Mouse (Mus musculus): ENCODE measurements around the gene Pinlyp.

- TF ChIP-seq GATA1 (IDR thresholded peaks at IDR 0.05; ENCODE audit: borderline replicate concordance, low read length) (no peak), CTCF (IDR thresholded peaks at IDR 0.05; ENCODE audit: low read depth, low read length) (no peak), TAL1 (conservative IDR thresholded peaks at IDR 0.05; ENCODE audit: low read depth, low read length) (no peak)
Measured at GRCm38 (mm10) chr7:24519130-24519529, 26.8 kb downstream of the Pinlyp start.

Data from G1E (cell line).